Mouse (Mus musculus) midbrain, embryonic 14.5 days (tissue): ENCODE results near the gene Naaladl2. TPM values are rescaled to one million over a fixed set of nuclear protein-coding genes. Genes with fewer than 3 reads are reported as not detected.

Experiments
- ATAC-seq: fragments of 200-750 bp; cut with Nextera tagmentation; 2 replicates; pipeline ENCODE4 v1.8.0; 2017; ENCODE audit warnings: moderate number of reproducible peaks, moderate library complexity; ENCODE audit not compliant: low FRiP score, low TSS enrichment
- DNase-seq: peaks from one replicate; pipeline ENCODE4 v3.0.0-alpha.2; 2015
- H3K27ac ChIP-seq: fragments of 300-500 bp; sonication (generic); replicated peaks from 2 replicates; pipeline ENCODE4 v1.5.1; 2014; ENCODE audit warnings: mild to moderate bottlenecking, low read depth, low read length, moderate library complexity
- H3K27me3 ChIP-seq: fragments of 300-500 bp; sonication (generic); 2 replicates; pipeline ENCODE4 v1.6.1; 2014; ENCODE audit warnings: low read length, control low read depth, mixed read lengths; ENCODE audit not compliant: control insufficient read depth, insufficient read depth
- H3K36me3 ChIP-seq: fragments of 300-500 bp; sonication (generic); 2 replicates; pipeline ENCODE4 v1.6.1; 2014; ENCODE audit warnings: low read length, control low read depth; ENCODE audit not compliant: control insufficient read depth, insufficient read depth
- H3K4me1 ChIP-seq: fragments of 300-500 bp; sonication (generic); 2 replicates; pipeline ENCODE4 v1.6.1; 2014; ENCODE audit warnings: mild to moderate bottlenecking, antibody characterized with exemption, low read length, control low read depth; ENCODE audit not compliant: control insufficient read depth, insufficient read depth
- H3K4me2 ChIP-seq: fragments of 300-500 bp; sonication (generic); 2 replicates; pipeline ENCODE4 v1.6.1; 2014; ENCODE audit warnings: mild to moderate bottlenecking, low read length, moderate library complexity
- H3K4me3 ChIP-seq: fragments of 300-500 bp; sonication (generic); replicated peaks from 2 replicates; pipeline ENCODE4 v1.5.1; 2014; ENCODE audit warnings: low read depth, low read length
- H3K9ac ChIP-seq: fragments of 300-500 bp; sonication (generic); replicated peaks from 2 replicates; pipeline ENCODE4 v1.6.1; 2014; ENCODE audit warnings: mild to moderate bottlenecking, low read length, moderate library complexity
- H3K9me3 ChIP-seq: fragments of 300-500 bp; sonication (generic); 2 replicates; pipeline ENCODE4 v1.6.1; 2016; ENCODE audit warnings: low read length, control low read depth, mixed read lengths; ENCODE audit not compliant: control insufficient read depth
- WGBS: fragments of 180-500 bp; shearing (Covaris S2); extraction: QIAGEN DNeasy Blood & Tissue Kit; methylation state at CpG from one replicate; pipeline ENCODE4 v1.1.7; 2014; 5-methylcytosine and 5-hydroxymethylcytosine counted together
- polyA plus RNA-seq: library from polyadenylated mRNA; unstranded; fragments of >200 nt; fragmentation: Nextera tagmentation; extraction: Ambion mirVana; gene quantifications from 2 replicates; pipeline ENCODE4 v1.2.1, GENCODE M21; 2014

Naaladl2 gene
- polyA plus RNA-seq, 1 experiment from 2014 or later: 0.58 TPM

DNA sequence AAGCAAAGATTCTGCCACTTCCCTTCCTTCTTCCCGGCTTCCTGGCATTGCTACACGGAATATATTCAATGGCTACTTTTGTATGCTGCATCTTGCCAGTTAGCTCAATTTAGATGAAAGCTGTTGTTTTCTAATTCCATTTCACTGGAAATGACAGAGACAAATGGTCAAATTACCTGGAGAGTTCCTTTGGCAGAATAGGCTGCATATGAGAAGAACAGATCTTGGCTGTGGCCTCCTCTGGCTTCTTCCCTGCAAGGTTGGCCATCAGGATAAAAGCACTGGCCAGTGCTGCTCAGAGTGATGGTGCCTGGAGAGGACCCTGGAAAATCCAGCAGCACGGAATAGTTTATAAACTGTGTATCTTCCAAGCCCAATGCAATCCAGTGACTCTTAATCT is 711.3 kb downstream of the Naaladl2 start:
- Histone ChIP-seq H3K4me1 (no peaks in the 10 kb centered on the region), H3K36me3 (no peaks in the 10 kb centered on the region), H3K9ac (no peak overlapping the region), H3K4me3 (no peak overlapping the region), H3K9me3 (no peaks in the 10 kb centered on the region), H3K27ac (no peak overlapping the region), H3K27me3 (no peaks in the 10 kb centered on the region), H3K4me2 (no peak overlapping the region)
- WGBS: 91% methylated on average over 3 of the region's 3 CpGs
- ATAC-seq: no peak
- DNase-seq: no peak

GRCm38 (mm10) chr3:24391737-24392136 is 752.3 kb downstream of the Naaladl2 start:
- no peak for DNase-seq
- Histone ChIP-seq H3K36me3 (no peaks in the 10 kb centered on the region), H3K27me3 (no peaks in the 10 kb centered on the region), H3K4me1 (no peaks in the 10 kb centered on the region), H3K27ac (no peak overlapping the region), H3K9me3 (no peaks in the 10 kb centered on the region), H3K4me3 (no peak overlapping the region), H3K9ac (no peak overlapping the region), H3K4me2 (no peak overlapping the region)
- ATAC-seq: no peak

GRCm38 (mm10) chr3:24391311-24391710 is 752.8 kb downstream of the Naaladl2 start:
- Histone ChIP-seq H3K9ac (no peak overlapping the region), H3K27ac (no peak overlapping the region), H3K9me3 (no peaks in the 10 kb centered on the region), H3K4me1 (no peaks in the 10 kb centered on the region), H3K27me3 (no peaks in the 10 kb centered on the region), H3K4me2 (no peak overlapping the region), H3K36me3 (no peaks in the 10 kb centered on the region), H3K4me3 (no peak overlapping the region)
- no peak for DNase-seq
- no peak for ATAC-seq
- 69% methylated on average over 1 of the region's 1 CpGs for WGBS

GRCm38 (mm10) chr3:24355010-24355409 is 789.1 kb downstream of the Naaladl2 start:
- H3K27me3 ChIP-seq: no peaks in the 10 kb centered on the region
- H3K9me3 ChIP-seq: no peaks in the 10 kb centered on the region
- H3K4me3 ChIP-seq: no peak overlapping the region
- H3K27ac ChIP-seq: no peak overlapping the region
- DNase-seq: peak; percentile 17
- no peak overlapping the region for H3K9ac ChIP-seq
- no peaks in the 10 kb centered on the region for H3K36me3 ChIP-seq
- 47% methylated on average over 2 of the region's 2 CpGs for WGBS
- no peak overlapping the region for H3K4me2 ChIP-seq
- no peaks in the 10 kb centered on the region for H3K4me1 ChIP-seq
- no peak for ATAC-seq

DNA sequence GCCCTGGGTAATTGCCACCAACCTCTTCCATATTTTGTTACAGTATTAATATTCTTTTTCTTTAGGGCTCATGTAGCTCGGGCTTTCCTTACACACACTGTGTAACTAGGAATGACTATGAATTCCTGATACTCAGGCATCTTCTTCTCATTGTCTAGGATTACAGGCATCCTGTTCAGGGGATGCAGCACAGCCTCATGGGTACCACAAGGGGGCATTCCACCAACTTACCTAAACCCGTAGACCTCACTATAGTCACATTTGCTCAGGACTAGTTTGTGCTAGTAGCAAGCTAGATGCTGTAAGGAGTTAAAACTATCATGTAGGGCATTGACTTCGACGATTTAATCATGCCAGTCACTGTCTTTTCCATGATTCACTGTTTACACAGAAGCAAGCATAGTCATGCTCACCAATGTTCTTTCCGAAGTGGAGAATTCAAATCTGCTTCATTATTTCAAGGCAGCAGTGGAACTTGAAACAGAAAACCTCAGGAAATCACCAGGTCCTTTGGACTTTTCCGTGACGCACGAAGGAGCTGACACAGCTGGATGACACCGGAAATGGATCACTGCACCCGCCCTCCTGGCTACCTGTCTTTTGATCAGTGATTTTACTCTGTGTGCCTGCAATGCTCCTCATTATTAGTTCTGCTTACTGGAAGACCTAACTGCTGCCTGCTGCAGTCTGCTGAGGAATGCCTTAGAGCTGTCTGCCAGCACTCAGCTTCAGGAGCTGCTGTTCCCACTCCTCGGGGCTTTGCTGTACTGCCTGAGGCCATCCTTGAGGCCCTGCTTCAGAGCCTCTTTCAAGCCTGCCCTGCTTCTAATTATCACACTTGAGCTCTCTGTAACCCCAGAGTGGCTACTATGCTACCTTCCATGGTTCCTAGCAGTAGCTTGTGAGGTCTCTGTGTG is 822.3 kb downstream of the Naaladl2 start:
- Histone ChIP-seq H3K36me3 (no peaks in the 10 kb centered on the region), H3K27me3 (no peaks in the 10 kb centered on the region), H3K27ac (no peak overlapping the region), H3K4me2 (no peak overlapping the region), H3K9me3 (no peaks in the 10 kb centered on the region), H3K9ac (no peak overlapping the region), H3K4me3 (no peak overlapping the region), H3K4me1 (no peaks in the 10 kb centered on the region)
- ATAC-seq (peak; percentile 43; the same call in 1 of the 2 replicates), DNase-seq (peak; percentile 46)
- 77% methylated on average over 11 of the region's 11 CpGs for WGBS

DNA sequence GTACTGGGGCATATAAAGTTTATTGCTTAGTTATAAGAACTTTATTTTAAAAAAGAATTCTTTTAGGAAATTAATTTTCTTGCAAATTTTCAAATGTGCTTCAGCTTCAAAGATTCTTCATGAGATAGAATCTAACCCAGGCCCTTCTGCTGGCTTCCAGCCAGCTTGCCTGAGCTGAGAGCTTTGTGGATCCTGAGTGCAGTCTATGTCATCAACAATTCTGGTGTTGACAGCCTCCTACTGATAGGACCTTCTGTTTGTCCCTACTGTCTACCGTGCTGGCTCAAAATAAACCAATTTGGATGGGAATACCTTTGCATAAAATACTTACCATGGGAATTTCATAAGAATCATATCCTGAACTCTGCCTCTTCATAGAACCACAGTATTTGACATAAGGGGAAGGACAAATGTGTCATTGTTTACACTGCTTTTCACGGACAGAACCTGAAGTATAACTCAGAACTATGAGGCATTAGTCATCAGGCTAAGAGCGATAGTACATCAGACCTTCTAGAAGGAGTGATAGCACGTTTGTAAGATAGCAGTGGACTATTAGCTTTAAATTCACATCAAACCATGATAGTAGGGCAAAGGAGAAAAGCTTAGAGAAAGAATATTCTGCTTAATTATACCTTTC is 829.3 kb downstream of the Naaladl2 start:
- no peak overlapping the region for H3K4me3 ChIP-seq
- H3K9ac ChIP-seq: no peak overlapping the region
- 79% methylated on average over 4 of the region's 4 CpGs for WGBS
- H3K36me3 ChIP-seq: no peaks in the 10 kb centered on the region
- no peak overlapping the region for H3K27ac ChIP-seq
- H3K4me1 ChIP-seq: no peaks in the 10 kb centered on the region
- ATAC-seq (no peak), DNase-seq (peak; percentile 7)
- H3K27me3 ChIP-seq: no peaks in the 10 kb centered on the region
- H3K4me2 ChIP-seq: no peak overlapping the region
- no peaks in the 10 kb centered on the region for H3K9me3 ChIP-seq

GRCm38 (mm10) chr3:24225418-24225817 is 918.6 kb downstream of the Naaladl2 start:
- DNase-seq: no peak
- no peak overlapping the region for H3K9ac ChIP-seq
- no peaks in the 10 kb centered on the region for H3K9me3 ChIP-seq
- H3K4me3 ChIP-seq: no peak overlapping the region
- H3K27me3 ChIP-seq: no peaks in the 10 kb centered on the region
- no peaks in the 10 kb centered on the region for H3K36me3 ChIP-seq
- ATAC-seq: no peak
- 93% methylated on average over 2 of the region's 2 CpGs for whole genome bisulfite sequencing
- H3K4me1 ChIP-seq: no peaks in the 10 kb centered on the region
- H3K27ac ChIP-seq: no peak overlapping the region
- no peak overlapping the region for H3K4me2 ChIP-seq

DNA sequence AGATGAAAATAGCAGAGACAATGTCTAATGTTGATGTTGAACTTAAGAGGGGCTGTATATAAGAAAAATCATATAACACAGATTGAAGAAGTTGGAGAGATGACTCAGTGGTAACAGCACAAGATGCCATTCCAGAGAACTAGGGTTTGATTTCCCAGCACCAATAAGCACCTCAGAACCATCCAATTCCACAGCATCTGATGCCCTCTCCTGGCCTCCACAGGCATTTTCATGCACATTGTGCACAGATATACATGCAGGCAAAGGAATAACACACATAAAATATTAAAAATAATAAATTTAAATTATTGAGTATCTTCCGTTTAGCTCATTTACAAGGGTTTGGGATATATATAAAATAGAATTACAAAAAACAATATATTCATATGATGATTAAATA is 926.6 kb downstream of the Naaladl2 start:
- H3K9ac ChIP-seq: no peak overlapping the region
- no peaks in the 10 kb centered on the region for H3K36me3 ChIP-seq
- DNase-seq (no peak), ATAC-seq (no peak)
- H3K9me3 ChIP-seq: no peaks in the 10 kb centered on the region
- H3K4me1 ChIP-seq: no peaks in the 10 kb centered on the region
- no peak overlapping the region for H3K4me2 ChIP-seq
- no peak overlapping the region for H3K27ac ChIP-seq
- H3K4me3 ChIP-seq: no peak overlapping the region
- no peaks in the 10 kb centered on the region for H3K27me3 ChIP-seq
- WGBS: 96% methylated on average over 1 of the region's 1 CpGs

DNA sequence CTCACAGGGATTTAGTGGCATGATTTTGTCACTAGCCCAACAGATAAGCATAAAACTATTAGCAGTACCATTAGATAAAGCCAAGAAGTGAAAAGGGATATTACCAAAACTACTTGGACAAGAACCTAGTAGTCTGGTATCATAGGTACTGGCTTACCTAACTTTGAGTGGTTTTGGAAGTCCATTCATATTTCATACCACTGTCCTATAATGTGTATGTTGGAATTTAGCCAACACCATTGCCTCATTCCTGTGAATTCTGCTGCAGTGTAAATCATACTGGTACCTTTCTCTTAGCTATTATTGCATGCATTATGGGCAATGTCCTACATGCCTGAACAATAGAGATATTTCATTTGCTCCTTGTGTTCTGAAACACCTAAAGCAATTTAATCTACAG is 977.5 kb downstream of the Naaladl2 start:
- Histone ChIP-seq H3K4me2 (no peak overlapping the region), H3K9me3 (no peaks in the 10 kb centered on the region), H3K27me3 (no peaks in the 10 kb centered on the region), H3K36me3 (no peaks in the 10 kb centered on the region), H3K27ac (no peak overlapping the region), H3K4me1 (no peaks in the 10 kb centered on the region), H3K4me3 (no peak overlapping the region), H3K9ac (no peak overlapping the region)
- ATAC-seq: no peak
- no peak for DNase-seq
